Mouse (Mus musculus) midbrain, embryonic 12.5 days (tissue): ENCODE data around the gene Ccdc13. TPM values are rescaled to one million over a fixed set of nuclear protein-coding genes. Genes with fewer than 3 reads are reported as not detected.

Experiments
- ATAC-seq: fragments of 200-750 bp; cut with Nextera tagmentation; 2 replicates; pipeline ENCODE4 v1.8.0; 2017; ENCODE audit warnings: low read depth, moderate TSS enrichment, moderate library complexity; ENCODE audit not compliant: low FRiP score
- H3K27ac ChIP-seq: fragments of 300-500 bp; sonication (generic); replicated peaks from 2 replicates; pipeline ENCODE4 v1.5.1; 2016; ENCODE audit warnings: mild to moderate bottlenecking
- H3K27me3 ChIP-seq: fragments of 300-500 bp; sonication (generic); 2 replicates; pipeline ENCODE4 v1.6.1; 2016; ENCODE audit warnings: mild to moderate bottlenecking
- H3K36me3 ChIP-seq: fragments of 300-500 bp; sonication (generic); 2 replicates; pipeline ENCODE4 v1.6.1; 2016
- H3K4me1 ChIP-seq: fragments of 300-500 bp; sonication (generic); 2 replicates; pipeline ENCODE4 v1.6.1; 2016
- H3K4me2 ChIP-seq: fragments of 300-500 bp; sonication (generic); replicated peaks from 2 replicates; pipeline ENCODE4 v1.6.1; 2016; ENCODE audit warnings: mild to moderate bottlenecking, moderate library complexity
- H3K4me3 ChIP-seq: fragments of 300-500 bp; sonication (generic); 2 replicates; pipeline ENCODE4 v1.5.1; 2016; ENCODE audit warnings: mild to moderate bottlenecking
- H3K9ac ChIP-seq: fragments of 300-500 bp; sonication (generic); replicated peaks from 2 replicates; pipeline ENCODE4 v1.6.1; 2016; ENCODE audit warnings: mild to moderate bottlenecking, moderate library complexity
- H3K9me3 ChIP-seq: fragments of 300-500 bp; sonication (generic); 2 replicates; pipeline ENCODE4 v1.6.1; 2016; ENCODE audit warnings: mild to moderate bottlenecking
- WGBS: fragments of 180-500 bp; shearing (Covaris S2); methylation state at CpG from one replicate; pipeline ENCODE4 v1.1.7; 2016; 5-methylcytosine and 5-hydroxymethylcytosine counted together
- polyA plus RNA-seq: library from polyadenylated mRNA; unstranded; fragments of >200 nt; fragmentation: Nextera tagmentation; extraction: Ambion mirVana; gene quantifications from 2 replicates; pipeline ENCODE4 v1.2.1, GENCODE M21; 2016

Ccdc13 gene
- polyA plus RNA-seq = 3.2 and 4.3 TPM in 2 replicates

DNA sequence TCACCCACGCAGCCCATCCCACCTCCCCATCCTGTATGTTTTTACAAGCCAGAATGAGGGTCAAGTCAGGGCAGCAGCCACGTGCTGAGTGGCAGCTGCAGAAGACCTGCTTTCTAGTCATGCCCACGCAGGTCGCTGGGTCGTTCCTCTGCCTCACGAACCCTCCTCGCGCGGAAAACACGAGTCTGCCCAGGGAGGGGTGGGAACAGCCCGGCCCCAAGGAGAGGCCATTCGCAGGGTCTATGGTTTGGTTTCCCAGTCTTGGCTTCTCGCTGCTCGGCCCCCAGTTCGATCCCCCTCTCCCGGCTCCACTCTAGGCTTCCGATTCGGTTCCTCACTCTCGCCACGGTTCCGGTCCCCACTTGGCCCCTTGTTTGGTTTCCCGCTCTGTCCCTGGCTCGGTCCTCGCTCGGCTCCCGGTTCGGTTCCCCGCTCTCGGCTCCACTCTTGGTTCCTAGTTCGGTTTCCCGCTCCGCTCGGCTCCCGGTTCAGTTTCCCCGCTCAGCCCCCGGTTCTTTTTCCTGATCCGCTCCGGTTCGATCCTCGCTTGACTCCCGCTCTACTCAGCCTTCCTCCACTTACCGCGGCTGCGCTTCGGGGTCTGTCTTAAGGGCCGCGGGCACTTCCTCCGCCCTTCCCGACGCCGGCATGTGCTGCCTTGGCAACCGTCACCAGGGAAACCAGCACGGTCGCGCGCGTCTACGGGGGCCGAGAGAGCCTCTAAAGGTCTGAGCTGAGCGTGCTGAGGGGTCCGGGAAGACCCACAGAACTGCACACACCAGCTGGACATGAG lies at the start of gene Ccdc13:
Gene Ccdc13, minus strand, starts transcription at position 633 of the 793 bp plus-strand sequence.
- Histone ChIP-seq H3K9ac (peak within 1 kb of the TSS; percentile 57), H3K4me1 (0 out of 2 replicates have a peak, but pooled peaks cover 11% of the 10 kb centered on the region), H3K27me3 (peaks cover 8% of the 10 kb centered on the region; the same call in 1 of the 2 replicates), H3K27ac (no peak within 1 kb of the TSS), H3K36me3 (no peaks in the 10 kb centered on the region), H3K4me2 (peak within 1 kb of the TSS; percentile 70), H3K9me3 (0 out of 2 replicates have a peak, but pooled peaks cover 6% of the 10 kb centered on the region), H3K4me3 (peak within 1 kb of the TSS; percentile 55)
- WGBS = 2% methylated on average over 61 of the region's 61 CpGs
- peak; percentile 95 for ATAC-seq

DNA sequence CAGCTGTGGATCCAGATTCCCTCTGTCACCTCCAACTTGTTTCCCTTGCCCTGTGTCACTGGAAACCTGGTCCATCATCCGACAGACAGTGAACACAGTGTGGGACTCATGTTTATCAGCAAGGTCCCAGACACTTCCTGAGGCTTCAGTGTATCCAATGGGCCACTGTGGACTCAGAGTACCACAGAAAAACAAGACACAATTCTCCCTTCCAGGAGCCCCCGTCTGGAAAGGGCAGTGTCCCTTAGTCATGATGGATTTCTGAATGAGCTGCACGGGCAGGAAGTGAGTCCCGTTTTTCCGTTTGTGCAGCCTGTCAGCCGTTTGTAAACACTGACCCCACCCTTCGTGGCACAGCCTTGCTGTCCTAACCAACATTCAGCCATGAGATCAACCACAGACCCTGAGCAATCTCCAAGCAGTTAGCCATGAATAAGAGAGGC lies 42.8 kb upstream of the Ccdc13 start:
- H3K4me3 ChIP-seq = no peak overlapping the region
- no peak overlapping the region for H3K27ac ChIP-seq
- 78% methylated on average over 7 of the region's 7 CpGs for WGBS
- H3K9ac ChIP-seq = no peak overlapping the region
- H3K36me3 ChIP-seq = no peaks in the 10 kb centered on the region
- H3K9me3 ChIP-seq = no peaks in the 10 kb centered on the region
- ATAC-seq = no peak
- no peaks in the 10 kb centered on the region for H3K27me3 ChIP-seq
- no peak overlapping the region for H3K4me2 ChIP-seq
- no peaks in the 10 kb centered on the region for H3K4me1 ChIP-seq

DNA sequence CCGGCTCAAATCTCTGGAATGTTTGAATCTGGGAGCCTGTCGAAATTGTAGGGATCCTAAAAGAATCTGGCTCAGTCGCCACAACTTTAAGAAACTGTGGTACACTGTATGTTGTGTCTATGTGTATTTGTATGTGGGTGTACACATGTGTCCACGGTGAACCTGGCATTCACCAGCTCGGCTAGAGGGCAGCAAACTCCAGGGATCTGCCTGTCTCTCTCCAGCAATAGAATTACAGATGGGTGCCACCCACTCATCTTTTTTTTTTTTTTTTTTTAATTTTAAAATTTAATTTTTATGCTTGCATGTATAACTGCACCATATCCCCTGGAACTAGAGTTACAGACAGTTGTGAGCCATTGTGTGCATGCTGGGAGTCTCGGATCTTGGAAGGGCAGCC lies 42.0 kb upstream of the Ccdc13 start:
- WGBS = 78% methylated on average over 6 of the region's 6 CpGs
- Histone ChIP-seq H3K27ac (no peak overlapping the region), H3K27me3 (no peaks in the 10 kb centered on the region), H3K4me3 (no peak overlapping the region), H3K36me3 (no peaks in the 10 kb centered on the region), H3K4me2 (no peak overlapping the region), H3K4me1 (no peaks in the 10 kb centered on the region), H3K9ac (no peak overlapping the region), H3K9me3 (no peaks in the 10 kb centered on the region)
- no peak for ATAC-seq

DNA sequence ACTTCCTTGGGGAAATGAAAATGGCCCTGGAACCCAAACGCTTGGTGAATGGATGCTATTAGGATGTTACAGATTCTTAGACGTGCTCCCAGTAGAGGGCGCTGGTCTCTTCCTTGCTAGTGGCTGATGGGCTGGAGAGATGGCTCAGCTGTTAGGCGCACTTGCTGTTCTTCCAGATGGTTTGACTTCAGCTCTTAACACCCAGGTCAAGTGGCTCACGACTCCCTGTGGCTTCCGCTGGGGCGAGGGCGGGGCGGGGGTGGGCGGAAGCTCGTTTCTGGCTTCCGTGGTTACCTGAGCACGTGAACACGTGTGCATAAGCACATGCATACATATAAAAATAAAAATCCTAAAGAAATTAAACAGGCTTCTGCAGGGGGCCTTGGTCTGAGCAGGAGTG lies 41.6 kb upstream of the Ccdc13 start:
- 0 out of 2 replicates have a peak overlapping the region, but pooled peaks have one; percentile 14 for H3K4me2 ChIP-seq
- no peaks in the 10 kb centered on the region for H3K9me3 ChIP-seq
- ATAC-seq = no peak
- H3K4me3 ChIP-seq = no peak overlapping the region
- no peak overlapping the region for H3K27ac ChIP-seq
- no peaks in the 10 kb centered on the region for H3K27me3 ChIP-seq
- H3K9ac ChIP-seq = no peak overlapping the region
- H3K4me1 ChIP-seq = no peaks in the 10 kb centered on the region
- H3K36me3 ChIP-seq = no peaks in the 10 kb centered on the region
- WGBS = 25% methylated on average over 14 of the region's 14 CpGs

DNA sequence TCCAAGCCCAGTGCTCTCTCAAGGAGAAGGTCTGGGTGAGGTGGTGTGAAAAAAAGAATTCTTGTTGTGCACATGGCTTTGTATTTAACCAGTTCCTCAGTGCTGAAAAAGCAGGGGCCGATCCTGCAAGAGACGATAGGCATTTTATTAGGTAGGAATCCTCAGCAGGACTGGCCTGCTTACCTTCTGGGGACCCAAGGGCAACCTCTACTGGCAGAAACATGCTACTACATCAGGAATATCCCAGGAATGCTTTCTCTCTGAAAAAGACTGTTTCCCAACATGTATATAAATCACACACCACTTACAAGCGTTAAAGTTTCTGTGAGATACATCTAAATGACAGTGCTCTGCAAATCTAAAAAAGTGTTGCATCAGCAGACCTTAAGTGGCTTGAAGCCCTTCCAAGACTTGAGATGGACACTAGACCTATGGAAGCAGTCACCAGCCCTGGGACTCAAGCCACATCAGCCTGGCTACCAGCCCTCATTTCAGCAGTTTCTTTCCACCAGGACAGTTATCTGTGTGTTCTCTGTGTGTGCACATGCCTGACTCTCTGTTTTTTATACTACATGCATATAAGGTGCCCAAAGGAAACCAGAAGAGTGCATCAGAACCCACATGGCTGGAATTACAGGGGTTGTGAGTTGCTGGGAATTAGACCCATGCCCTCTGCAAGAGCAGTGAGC lies 37.9 kb upstream of the Ccdc13 start:
- Histone ChIP-seq H3K4me1 (no peaks in the 10 kb centered on the region), H3K4me3 (no peak overlapping the region), H3K4me2 (no peak overlapping the region), H3K27ac (no peak overlapping the region), H3K27me3 (no peaks in the 10 kb centered on the region), H3K9me3 (no peaks in the 10 kb centered on the region), H3K36me3 (no peaks in the 10 kb centered on the region), H3K9ac (no peak overlapping the region)
- WGBS = 20% methylated on average over 3 of the region's 3 CpGs
- ATAC-seq = no peak

DNA sequence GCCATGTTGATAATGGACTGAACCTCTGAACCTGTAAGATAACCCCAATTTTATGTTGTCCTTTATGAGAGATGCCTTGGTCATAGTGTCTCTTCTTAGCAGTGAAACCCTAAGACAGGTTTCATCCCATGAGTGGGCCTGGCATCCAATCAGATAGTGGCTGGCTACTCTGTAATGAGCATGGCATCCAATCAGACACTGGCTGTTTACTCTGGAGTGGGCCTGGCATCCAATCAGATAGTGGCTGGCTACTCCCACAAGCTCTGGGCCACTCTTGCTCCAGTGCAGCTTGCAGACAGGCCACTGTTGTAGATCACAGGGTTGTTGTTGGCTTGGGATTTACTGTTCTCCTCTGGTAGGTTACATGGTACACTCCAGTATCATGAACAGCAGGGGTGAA lies 34.3 kb upstream of the Ccdc13 start:
- Histone ChIP-seq H3K27me3 (no peaks in the 10 kb centered on the region; the same call in 1 of the 2 replicates), H3K4me1 (0 out of 2 replicates have a peak, but pooled peaks cover 6% of the 10 kb centered on the region), H3K9ac (no peak overlapping the region), H3K4me2 (no peak overlapping the region), H3K27ac (no peak overlapping the region), H3K36me3 (no peaks in the 10 kb centered on the region), H3K9me3 (no peaks in the 10 kb centered on the region), H3K4me3 (no peak overlapping the region)
- ATAC-seq = no peak

DNA sequence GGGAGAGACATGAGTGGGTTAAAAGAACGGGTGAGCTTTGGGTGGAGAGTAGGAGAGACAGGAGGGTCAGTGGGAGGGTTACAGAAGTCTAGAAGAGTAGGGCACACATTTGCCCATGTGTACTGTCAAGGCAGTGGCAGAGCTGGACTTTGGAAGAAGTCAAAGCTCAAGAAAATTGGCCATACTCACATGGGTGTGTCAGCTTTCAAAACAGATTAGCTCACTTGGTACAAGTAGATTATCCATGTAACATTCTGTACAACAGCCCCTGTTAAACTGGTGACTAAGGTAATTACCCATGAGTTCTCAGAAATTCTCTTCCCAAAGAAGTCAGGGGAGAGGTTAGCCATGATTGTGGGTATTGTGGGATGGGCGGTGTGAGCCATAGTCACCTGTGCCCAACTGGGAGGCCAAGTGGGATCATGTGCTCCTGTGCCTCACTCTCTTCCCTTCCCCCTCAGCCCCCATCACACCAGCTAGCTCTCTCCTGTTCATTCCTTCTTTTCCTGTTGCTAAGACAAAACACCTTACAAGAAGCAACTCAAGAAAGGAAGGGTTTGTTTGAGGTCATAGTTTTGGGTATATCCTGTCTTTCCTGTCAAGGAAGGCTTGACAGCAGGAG lies 32.9 kb upstream of the Ccdc13 start:
- no peaks in the 10 kb centered on the region for H3K9me3 ChIP-seq
- H3K4me1 ChIP-seq = 0 out of 2 replicates have a peak, but pooled peaks cover 6% of the 10 kb centered on the region
- H3K36me3 ChIP-seq = no peaks in the 10 kb centered on the region
- 85% methylated on average over 2 of the region's 2 CpGs for WGBS
- H3K4me2 ChIP-seq = no peak overlapping the region
- no peak overlapping the region for H3K4me3 ChIP-seq
- H3K27ac ChIP-seq = no peak overlapping the region
- H3K9ac ChIP-seq = no peak overlapping the region
- H3K27me3 ChIP-seq = no peaks in the 10 kb centered on the region; the same call in 1 of the 2 replicates
- no peak for ATAC-seq

DNA sequence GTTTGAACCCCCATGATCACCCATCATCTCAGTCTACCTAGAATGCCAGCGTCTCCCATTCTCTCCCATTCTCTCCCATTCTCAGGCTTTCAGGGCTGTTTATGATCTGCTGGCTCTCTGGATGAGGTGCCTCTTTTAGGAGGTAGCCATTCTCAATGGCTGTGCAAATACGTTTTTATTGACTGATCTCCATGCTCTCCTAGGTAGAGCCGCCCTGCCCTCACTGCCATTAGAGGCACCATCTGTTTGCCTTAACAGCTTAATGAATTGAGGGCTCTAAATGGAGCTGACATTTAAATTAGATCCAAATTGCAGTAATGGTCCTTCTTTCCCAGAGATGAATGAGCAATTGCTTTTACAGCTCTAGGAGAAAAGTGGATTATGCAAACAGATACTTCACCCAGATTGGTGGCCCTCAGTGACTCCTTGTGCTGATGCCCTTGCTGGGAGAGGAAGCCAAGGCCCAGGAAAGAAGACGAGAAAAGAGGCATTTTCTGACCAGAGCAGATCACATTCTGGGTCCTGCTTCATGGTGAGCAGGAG lies 30.8 kb upstream of the Ccdc13 start:
- WGBS = 69% methylated on average over 4 of the region's 4 CpGs
- H3K36me3 ChIP-seq = no peaks in the 10 kb centered on the region
- H3K27me3 ChIP-seq = no peaks in the 10 kb centered on the region; the same call in 1 of the 2 replicates
- 0 out of 2 replicates have a peak, but pooled peaks cover 6% of the 10 kb centered on the region for H3K4me1 ChIP-seq
- H3K27ac ChIP-seq = no peak overlapping the region
- ATAC-seq = no peak
- no peaks in the 10 kb centered on the region for H3K9me3 ChIP-seq
- H3K4me2 ChIP-seq = no peak overlapping the region
- H3K9ac ChIP-seq = no peak overlapping the region
- no peak overlapping the region for H3K4me3 ChIP-seq

DNA sequence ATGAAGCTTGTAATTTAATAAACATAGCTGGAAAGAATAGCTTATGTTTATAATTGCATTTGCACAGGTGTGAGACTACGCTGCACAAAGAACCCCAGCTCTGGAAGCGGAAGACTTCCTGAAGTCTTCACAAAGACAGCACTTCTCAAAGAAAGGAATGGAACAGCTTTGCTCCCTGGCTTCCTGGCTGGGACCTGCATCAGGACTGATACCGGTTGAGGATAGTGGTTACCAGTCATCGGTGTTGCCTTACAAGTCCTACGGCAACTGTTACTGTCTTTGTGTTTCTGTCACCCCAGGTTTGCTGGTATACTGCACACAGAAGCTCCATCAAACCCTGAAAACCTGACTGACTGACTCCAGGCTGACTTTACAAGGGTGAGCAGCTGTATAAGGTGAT lies 30.2 kb upstream of the Ccdc13 start:
- 88% methylated on average over 5 of the region's 5 CpGs for WGBS
- no peak overlapping the region for H3K27ac ChIP-seq
- no peaks in the 10 kb centered on the region; the same call in 1 of the 2 replicates for H3K27me3 ChIP-seq
- H3K4me2 ChIP-seq = no peak overlapping the region
- ATAC-seq = no peak
- no peak overlapping the region for H3K9ac ChIP-seq
- H3K36me3 ChIP-seq = no peaks in the 10 kb centered on the region
- no peaks in the 10 kb centered on the region for H3K9me3 ChIP-seq
- H3K4me1 ChIP-seq = 0 out of 2 replicates have a peak, but pooled peaks cover 6% of the 10 kb centered on the region
- H3K4me3 ChIP-seq = no peak overlapping the region

DNA sequence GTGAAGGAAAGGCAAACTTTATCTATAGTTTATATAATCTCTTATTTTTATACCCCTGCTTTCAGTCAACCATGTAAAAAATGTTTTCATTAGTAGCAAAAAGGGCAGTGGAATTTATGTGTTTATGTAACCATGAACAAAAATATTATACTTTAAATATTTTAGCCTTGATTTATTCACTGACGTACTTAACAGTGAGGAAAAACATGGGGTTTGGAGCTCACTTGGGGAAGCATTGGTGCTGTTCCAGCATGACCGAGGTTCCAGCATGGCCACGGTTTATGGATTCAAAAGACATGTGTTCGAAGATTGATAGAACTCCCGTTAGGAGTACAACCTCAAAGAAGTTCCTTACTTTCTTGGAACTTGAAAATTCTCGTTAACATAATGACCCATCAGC lies 29.0 kb upstream of the Ccdc13 start:
- Histone ChIP-seq H3K27me3 (no peaks in the 10 kb centered on the region; the same call in 1 of the 2 replicates), H3K9me3 (no peaks in the 10 kb centered on the region), H3K27ac (no peak overlapping the region), H3K9ac (no peak overlapping the region), H3K4me3 (no peak overlapping the region), H3K36me3 (no peaks in the 10 kb centered on the region), H3K4me1 (0 out of 2 replicates have a peak, but pooled peaks cover 6% of the 10 kb centered on the region), H3K4me2 (no peak overlapping the region)
- 90% methylated on average over 6 of the region's 6 CpGs for WGBS
- ATAC-seq = no peak

DNA sequence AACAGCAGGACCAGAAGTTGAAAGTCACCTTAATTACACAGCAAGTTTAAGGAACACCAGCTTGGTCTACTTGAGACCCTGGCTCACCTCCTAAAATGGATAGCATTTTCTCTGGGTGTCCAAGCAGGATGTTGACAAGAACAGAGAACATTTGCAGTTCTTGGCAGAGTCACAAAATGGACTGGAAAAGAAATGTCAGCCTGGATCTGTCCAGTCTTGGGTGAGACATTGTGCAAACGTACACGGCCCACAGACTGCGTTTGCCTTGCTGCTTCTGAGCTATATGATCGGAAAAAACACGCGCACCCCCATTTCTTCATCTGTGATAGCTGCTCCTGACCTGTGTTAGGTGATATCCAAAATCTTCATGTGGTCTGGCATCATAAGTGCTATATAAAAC lies 28.4 kb upstream of the Ccdc13 start:
- no peak for ATAC-seq
- Histone ChIP-seq H3K9me3 (no peaks in the 10 kb centered on the region), H3K9ac (no peak overlapping the region), H3K4me3 (no peak overlapping the region), H3K4me1 (0 out of 2 replicates have a peak, but pooled peaks cover 6% of the 10 kb centered on the region), H3K27me3 (no peaks in the 10 kb centered on the region; the same call in 1 of the 2 replicates), H3K36me3 (no peaks in the 10 kb centered on the region), H3K4me2 (no peak overlapping the region), H3K27ac (no peak overlapping the region)
- 92% methylated on average over 6 of the region's 6 CpGs for WGBS
